Mouse (Mus musculus): Measurements from ENCODE around the gene Caskin1.

DNA sequence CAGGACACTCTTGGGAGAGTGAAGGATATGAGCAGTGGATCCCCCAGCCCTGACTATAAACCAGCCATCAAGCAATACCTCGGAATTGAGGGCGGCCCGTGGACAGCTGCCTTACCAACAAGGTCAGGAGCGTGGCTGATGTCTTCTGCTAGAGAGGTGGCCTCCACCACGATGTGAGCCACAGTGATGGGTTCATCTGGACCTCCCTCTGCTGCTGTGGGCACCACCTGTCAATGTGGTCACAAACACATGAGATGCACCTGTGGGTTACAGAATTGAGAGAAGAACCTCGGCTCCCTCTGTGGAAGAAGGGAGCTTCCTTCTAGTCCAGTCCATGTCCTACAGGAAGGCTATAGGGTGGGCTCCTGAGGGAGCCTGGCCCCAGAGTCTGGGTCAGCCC, 38.9 kb upstream of the Caskin1 start:
- TF ChIP-seq CTCF (IDR thresholded peaks at IDR 0.05; ENCODE audit: low read depth) (no peak), EP300 (optimal IDR thresholded peaks at IDR 0.05) (no peak)

Measured in stomach, postnatal 0 days (tissue).